Mouse (Mus musculus): Measurements from ENCODE around the gene Jmjd1c. TPM values are rescaled to one million over a fixed set of nuclear protein-coding genes. Genes with fewer than 3 reads are reported as not detected.

Gene Jmjd1c
- polyA plus RNA-seq, 2 experiments = 34.5 to 52.2 TPM

DNA sequence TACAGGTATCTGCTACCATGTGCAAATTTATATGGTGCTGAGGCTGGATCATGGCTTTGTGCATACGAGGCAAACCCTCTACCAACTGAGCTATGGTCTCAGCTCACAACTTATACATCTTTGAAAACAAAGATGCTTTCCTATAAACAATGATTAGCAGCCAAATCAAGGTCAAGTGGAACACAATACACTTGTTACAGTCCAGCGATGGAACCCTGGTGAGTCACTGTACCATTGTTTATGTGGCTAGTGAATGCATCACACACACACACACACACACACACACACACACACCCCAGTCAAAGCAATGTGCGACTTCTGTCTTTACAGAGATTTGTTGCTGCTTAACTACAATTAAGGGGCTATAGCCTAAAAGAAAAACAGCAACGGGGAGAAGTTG is 24.5 kb upstream of the Jmjd1c start:
- ATAC-seq (ENCODE audit: low FRiP score, low read depth) (no peak), DNase-seq (ENCODE audit: low spot score) (no peak)
- TF ChIP-seq POLR2A (IDR thresholded peaks at IDR 0.05; ENCODE audit: borderline replicate concordance, extremely low read depth, insufficient read depth, insufficient read length) = no peak
- no peaks in the 10 kb centered on the region for H3K27me3 ChIP-seq (ENCODE audit: control insufficient read depth, insufficient read depth, low read length)
- no peaks in the 10 kb centered on the region for H3K36me3 ChIP-seq (ENCODE audit: control insufficient read depth, insufficient read depth, low read length)
- H3K9ac ChIP-seq (ENCODE audit: low read depth, low read length, severe bottlenecking) = no peak overlapping the region
- no peaks in the 10 kb centered on the region for H3K4me1 ChIP-seq (ENCODE audit: control insufficient read depth, insufficient read depth, low read length)
- H3K27ac ChIP-seq (replicated peaks; ENCODE audit: low read depth, low read length) = no peak overlapping the region
- no peak overlapping the region for H3K4me3 ChIP-seq (replicated peaks; ENCODE audit: low read length)
- WGBS = 84% methylated on average over 4 of the region's 4 CpGs
- H3K4me2 ChIP-seq (replicated peaks; ENCODE audit: low read depth, low read length, severe bottlenecking) = no peak overlapping the region
- H3K9me3 ChIP-seq (ENCODE audit: control insufficient read depth, low read length) = no peaks in the 10 kb centered on the region

DNA sequence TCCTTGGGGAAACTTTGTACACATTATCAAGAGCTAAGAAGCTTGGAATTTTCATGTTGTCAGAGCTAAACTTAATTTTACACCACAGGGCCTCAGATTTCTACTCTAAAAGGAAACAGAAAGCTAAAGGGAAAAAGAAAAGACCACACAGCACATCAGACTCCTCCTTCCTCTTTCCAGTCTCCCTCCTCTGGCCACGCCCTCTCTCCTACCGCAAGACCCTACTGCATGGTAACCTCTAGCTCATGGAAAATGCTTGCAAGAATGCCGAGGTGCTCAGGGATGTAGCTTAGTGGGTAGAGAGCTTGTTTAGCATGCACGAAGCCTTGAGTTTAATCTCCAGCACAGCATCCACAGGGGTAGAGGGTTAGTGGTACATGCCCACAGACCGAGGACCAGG is 24.0 kb upstream of the Jmjd1c start:
- H3K27me3 ChIP-seq (ENCODE audit: control insufficient read depth, insufficient read depth, low read length) = no peaks in the 10 kb centered on the region
- ATAC-seq (ENCODE audit: low FRiP score, low read depth) (no peak), DNase-seq (ENCODE audit: low spot score) (no peak)
- no peak for TF ChIP-seq POLR2A (IDR thresholded peaks at IDR 0.05; ENCODE audit: borderline replicate concordance, extremely low read depth, insufficient read depth, insufficient read length)
- no peak overlapping the region for H3K4me2 ChIP-seq (replicated peaks; ENCODE audit: low read depth, low read length, severe bottlenecking)
- H3K9me3 ChIP-seq (ENCODE audit: control insufficient read depth, low read length) = no peaks in the 10 kb centered on the region
- H3K4me3 ChIP-seq (replicated peaks; ENCODE audit: low read length) = no peak overlapping the region
- H3K27ac ChIP-seq (replicated peaks; ENCODE audit: low read depth, low read length) = no peak overlapping the region
- H3K4me1 ChIP-seq (ENCODE audit: control insufficient read depth, insufficient read depth, low read length) = no peaks in the 10 kb centered on the region
- H3K36me3 ChIP-seq (ENCODE audit: control insufficient read depth, insufficient read depth, low read length) = no peaks in the 10 kb centered on the region
- WGBS = 79% methylated on average over 5 of the region's 5 CpGs
- H3K9ac ChIP-seq (ENCODE audit: low read depth, low read length, severe bottlenecking) = no peak overlapping the region

GRCm38 (mm10) chr10:67072600-67072999 is 23.3 kb upstream of the Jmjd1c start:
- no peak overlapping the region for H3K4me3 ChIP-seq (replicated peaks; ENCODE audit: low read length)
- H3K4me2 ChIP-seq (replicated peaks; ENCODE audit: low read depth, low read length, severe bottlenecking) = no peak overlapping the region
- H3K4me1 ChIP-seq (ENCODE audit: control insufficient read depth, insufficient read depth, low read length) = no peaks in the 10 kb centered on the region
- H3K9ac ChIP-seq (ENCODE audit: low read depth, low read length, severe bottlenecking) = no peak overlapping the region
- no peaks in the 10 kb centered on the region for H3K36me3 ChIP-seq (ENCODE audit: control insufficient read depth, insufficient read depth, low read length)
- TF ChIP-seq POLR2A (IDR thresholded peaks at IDR 0.05; ENCODE audit: borderline replicate concordance, extremely low read depth, insufficient read depth, insufficient read length) = no peak
- ATAC-seq (ENCODE audit: low FRiP score, low read depth) (no peak), DNase-seq (ENCODE audit: low spot score) (no peak)
- 83% methylated on average over 4 of the region's 4 CpGs for WGBS
- H3K27me3 ChIP-seq (ENCODE audit: control insufficient read depth, insufficient read depth, low read length) = no peaks in the 10 kb centered on the region
- H3K9me3 ChIP-seq (ENCODE audit: control insufficient read depth, low read length) = no peaks in the 10 kb centered on the region
- H3K27ac ChIP-seq (replicated peaks; ENCODE audit: low read depth, low read length) = no peak overlapping the region

DNA sequence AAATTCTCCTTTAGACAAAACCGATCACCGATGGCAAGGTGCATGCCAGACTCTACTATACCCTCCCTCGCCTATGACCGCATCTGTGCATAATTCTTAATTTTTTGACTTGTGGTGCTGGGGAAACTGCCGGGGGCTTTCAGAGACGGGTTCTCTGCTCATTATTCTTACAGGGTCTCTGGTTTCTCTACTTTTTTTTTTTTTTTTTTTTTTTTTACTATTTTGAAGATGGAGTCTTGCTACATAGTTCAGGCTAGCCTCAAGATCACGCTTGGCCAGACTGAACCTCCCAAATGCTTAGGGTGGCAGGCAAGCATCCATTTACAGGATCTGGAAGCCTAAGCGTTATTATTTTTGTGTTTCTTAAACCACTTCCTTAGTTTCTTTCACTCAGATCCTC is 22.3 kb upstream of the Jmjd1c start:
- no peak for ATAC-seq (ENCODE audit: low FRiP score, low read depth)
- 88% methylated on average over 8 of the region's 8 CpGs for WGBS

GRCm38 (mm10) chr10:67075931-67076878 is 19.7 kb upstream of the Jmjd1c start:
- 68% methylated on average over 21 of the region's 21 CpGs for WGBS
- Histone ChIP-seq H3K9ac (ENCODE audit: low read depth, low read length, severe bottlenecking) (no peak overlapping the region), H3K4me1 (ENCODE audit: control insufficient read depth, insufficient read depth, low read length) (peaks cover 1% of the 10 kb centered on the region; the same call in 1 of the 2 replicates), H3K4me2 (replicated peaks; ENCODE audit: low read depth, low read length, severe bottlenecking) (no peak overlapping the region), H3K9me3 (ENCODE audit: control insufficient read depth, low read length) (no peaks in the 10 kb centered on the region), H3K36me3 (ENCODE audit: control insufficient read depth, insufficient read depth, low read length) (no peaks in the 10 kb centered on the region), H3K4me3 (replicated peaks; ENCODE audit: low read length) (no peak overlapping the region), H3K27ac (replicated peaks; ENCODE audit: low read depth, low read length) (no peak overlapping the region), H3K27me3 (ENCODE audit: control insufficient read depth, insufficient read depth, low read length) (no peaks in the 10 kb centered on the region)
- ATAC-seq (ENCODE audit: low FRiP score, low read depth) (no peak), DNase-seq (ENCODE audit: low spot score) (no peak)
- no peak for TF ChIP-seq POLR2A (IDR thresholded peaks at IDR 0.05; ENCODE audit: borderline replicate concordance, extremely low read depth, insufficient read depth, insufficient read length)

More for the DNA sequence above, 22.3 kb upstream of the Jmjd1c start:
- Histone ChIP-seq H3K4me3 (replicated peaks; ENCODE audit: low read length) (no peak overlapping the region), H3K27me3 (ENCODE audit: control insufficient read depth, insufficient read depth, low read length) (no peaks in the 10 kb centered on the region), H3K4me2 (replicated peaks; ENCODE audit: low read depth, low read length, severe bottlenecking) (no peak overlapping the region), H3K36me3 (ENCODE audit: control insufficient read depth, insufficient read depth, low read length) (no peaks in the 10 kb centered on the region), H3K4me1 (ENCODE audit: control insufficient read depth, insufficient read depth, low read length) (no peaks in the 10 kb centered on the region), H3K27ac (replicated peaks; ENCODE audit: low read depth, low read length) (no peak overlapping the region), H3K9ac (ENCODE audit: low read depth, low read length, severe bottlenecking) (no peak overlapping the region), H3K9me3 (ENCODE audit: control insufficient read depth, low read length) (no peaks in the 10 kb centered on the region)
- DNase-seq (ENCODE audit: low spot score) = no peak
- no peak for TF ChIP-seq POLR2A (IDR thresholded peaks at IDR 0.05; ENCODE audit: borderline replicate concordance, extremely low read depth, insufficient read depth, insufficient read length)

All from limb, embryonic 14.5 days (tissue).